Mouse (Mus musculus) CH12.LX (cell line): ENCODE measurements around the gene Rhobtb1.

Source experiments
- CTCF ChIP-seq, 2 experiments: IDR thresholded peaks in 1 of 2; conservative IDR thresholded peaks in 1 of 2; 2 replicates each; pipeline ENCODE4 v1.5.1; 2011 to 2012; ENCODE audit warnings: low read depth in 2 of 2, low read length in 2 of 2, improper control_type of control experiment in 1 of 2, inconsistent platforms in 1 of 2, mild to moderate bottlenecking in 1 of 2, moderate library complexity in 1 of 2
- JUND ChIP-seq: conservative IDR thresholded peaks from 2 replicates; pipeline ENCODE4 v1.6.1; 2011; ENCODE audit warnings: low read depth, low read length, improper control_type of control experiment
- MAZ ChIP-seq: IDR thresholded peaks from 2 replicates; pipeline ENCODE4 v1.6.1; 2012; ENCODE audit warnings: low read depth, mild to moderate bottlenecking, inconsistent platforms, low read length, improper control_type of control experiment, moderate library complexity
- PAX5 ChIP-seq: IDR thresholded peaks from 2 replicates; pipeline ENCODE4 v1.6.1; 2012; ENCODE audit warnings: low read length, inconsistent platforms, mixed read lengths

DNA sequence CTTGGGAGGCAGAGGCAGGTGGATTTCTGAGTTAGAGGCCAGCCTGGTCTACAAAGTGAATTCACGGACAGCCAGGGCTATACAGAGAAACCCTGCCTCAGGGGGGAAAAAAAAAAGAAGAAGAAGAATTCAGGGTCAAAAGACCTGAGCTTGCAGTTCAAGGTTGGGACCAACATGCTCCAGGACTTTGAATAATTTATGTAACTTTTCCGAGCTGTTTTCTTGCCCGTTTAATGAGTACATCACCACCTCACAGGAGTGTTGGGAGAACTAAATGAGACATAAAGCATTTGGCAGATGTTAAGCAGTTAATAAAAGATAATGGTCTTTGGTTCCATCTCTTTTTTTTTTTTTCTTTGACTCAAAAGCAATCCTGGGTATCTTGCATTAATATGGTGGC is 10.3 kb downstream of the Rhobtb1 start:
- TF ChIP-seq CTCF (conservative IDR thresholded peaks at IDR 0.05 in 1 of 2, IDR thresholded peaks at IDR 0.05 in 1 of 2; ENCODE audit: low read depth in 2 of 2, low read length in 2 of 2) (no peak), PAX5 (no peak), JUND (no peak), MAZ (no peak)
